Mouse (Mus musculus) limb, embryonic 11.5 days (tissue): ENCODE data around the gene Itfg2. TPM values are rescaled to one million over a fixed set of nuclear protein-coding genes. Genes with fewer than 3 reads are reported as not detected.
"Not testable (repeated sequence)": the region's sequence is repeated elsewhere in the genome, so short reads cannot be mapped to it uniquely, and the experiment has no call there.

Source experiments
- ATAC-seq: fragments of 200-750 bp; cut with Nextera tagmentation; 2 replicates; pipeline ENCODE4 v1.8.0; 2017; ENCODE audit warnings: low read depth; ENCODE audit not compliant: insufficient number of reproducible peaks, low FRiP score, low TSS enrichment
- DNase-seq: peaks from one replicate; pipeline ENCODE4 v3.0.0-alpha.2; 2015; ENCODE audit warnings: low spot score
- H3K27ac ChIP-seq: fragments of 300-500 bp; sonication (generic); replicated peaks from 2 replicates; pipeline ENCODE4 v1.5.1; 2014; ENCODE audit warnings: low read depth, mild to moderate bottlenecking, low read length
- H3K27me3 ChIP-seq: fragments of 300-500 bp; sonication (generic); 2 replicates; pipeline ENCODE4 v1.6.1; 2014; ENCODE audit warnings: mild to moderate bottlenecking, low read length, mixed read lengths; ENCODE audit not compliant: control insufficient read depth, insufficient read depth
- H3K36me3 ChIP-seq: fragments of 300-500 bp; sonication (generic); 2 replicates; pipeline ENCODE4 v1.6.1; 2014; ENCODE audit warnings: mild to moderate bottlenecking, low read length, moderate library complexity, mixed read lengths; ENCODE audit not compliant: control insufficient read depth, insufficient read depth
- H3K4me1 ChIP-seq: fragments of 300-500 bp; sonication (generic); 2 replicates; pipeline ENCODE4 v1.6.1; 2014; ENCODE audit warnings: low read length, mixed read lengths; ENCODE audit not compliant: control insufficient read depth, insufficient read depth
- H3K4me2 ChIP-seq: fragments of 300-500 bp; sonication (generic); 2 replicates; pipeline ENCODE4 v1.6.1; 2014; ENCODE audit warnings: low read depth, mild to moderate bottlenecking, moderate library complexity; ENCODE audit not compliant: severe bottlenecking
- H3K4me3 ChIP-seq: fragments of 300-500 bp; sonication (generic); 2 replicates; pipeline ENCODE4 v1.5.1; 2014; ENCODE audit warnings: low read depth, low read length
- H3K9ac ChIP-seq: fragments of 300-500 bp; sonication (generic); 2 replicates; pipeline ENCODE4 v1.6.1; 2014; ENCODE audit warnings: mild to moderate bottlenecking, low read length
- H3K9me3 ChIP-seq: fragments of 300-500 bp; sonication (generic); 2 replicates; pipeline ENCODE4 v1.6.1; 2016; ENCODE audit warnings: low read length; ENCODE audit not compliant: control insufficient read depth
- WGBS: fragments of 180-500 bp; shearing (Covaris S2); extraction: QIAGEN DNeasy Blood & Tissue Kit; methylation state at CpG from one replicate; pipeline ENCODE4 v1.1.7; 2014; 5-methylcytosine and 5-hydroxymethylcytosine counted together
- polyA plus RNA-seq: library from polyadenylated mRNA; unstranded; fragments of >200 nt; fragmentation: Nextera tagmentation; extraction: Ambion mirVana; gene quantifications from 2 replicates; pipeline ENCODE4 v1.2.1, GENCODE M21; 2014

The Itfg2 gene
- polyA plus RNA-seq, 1 experiment from 2014 or later: 35.0 TPM

DNA sequence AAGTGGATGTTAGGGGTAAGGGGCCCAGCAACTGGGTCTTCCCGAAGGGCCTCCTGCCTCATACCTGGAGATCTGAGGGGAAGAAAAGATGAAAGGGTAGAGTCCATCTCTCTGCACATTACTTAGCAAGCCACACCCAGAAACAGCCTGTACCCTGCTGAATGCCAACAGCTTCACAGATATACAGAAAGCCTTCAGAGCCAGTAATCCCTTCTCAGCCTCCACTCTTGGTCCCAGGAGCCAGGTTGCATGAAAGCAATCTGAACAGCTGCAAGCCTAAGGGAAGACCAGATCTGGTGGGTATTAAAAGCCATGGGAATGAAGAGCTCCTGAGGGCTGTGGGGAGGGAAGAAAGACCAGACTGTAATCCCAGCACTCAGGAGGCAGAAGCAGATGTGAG lies 35.5 kb downstream of the Itfg2 start:
- Histone ChIP-seq H3K27ac (no peak overlapping the region), H3K27me3 (no peaks in the 10 kb centered on the region), H3K4me2 (no peak overlapping the region), H3K9me3 (no peaks in the 10 kb centered on the region), H3K4me1 (no peaks in the 10 kb centered on the region), H3K9ac (no peak overlapping the region), H3K4me3 (no peak overlapping the region), H3K36me3 (no peaks in the 10 kb centered on the region)
- WGBS: 87% methylated on average over 1 of the region's 1 CpGs
- no peak for DNase-seq
- no peak for ATAC-seq

DNA sequence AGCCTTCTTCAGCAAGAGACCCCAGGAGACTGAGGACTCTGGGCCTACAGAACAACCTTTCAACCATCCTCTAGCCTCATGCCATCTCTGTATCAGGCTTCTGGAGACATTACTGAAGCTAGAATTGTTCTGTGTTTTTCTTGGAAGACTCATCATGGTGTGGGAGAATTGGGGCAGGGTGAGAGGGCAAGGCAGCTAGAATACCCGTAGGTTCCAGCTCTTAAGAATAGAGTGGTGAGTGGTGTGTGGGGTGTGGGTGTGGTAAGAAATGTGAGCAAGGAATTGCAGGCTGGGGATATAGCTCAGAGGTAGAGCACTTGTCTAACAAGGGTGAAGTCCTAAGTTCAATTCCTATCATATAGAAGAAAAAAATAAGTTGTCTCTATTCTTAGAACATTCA lies 39.7 kb downstream of the Itfg2 start:
- no peaks in the 10 kb centered on the region for H3K36me3 ChIP-seq
- H3K9ac ChIP-seq: no peak overlapping the region
- no peaks in the 10 kb centered on the region for H3K4me1 ChIP-seq
- no peaks in the 10 kb centered on the region for H3K9me3 ChIP-seq
- 87% methylated on average over 1 of the region's 1 CpGs for WGBS
- no peak overlapping the region for H3K27ac ChIP-seq
- no peak overlapping the region for H3K4me2 ChIP-seq
- no peak for ATAC-seq
- H3K27me3 ChIP-seq: no peaks in the 10 kb centered on the region
- DNase-seq: no peak
- no peak overlapping the region for H3K4me3 ChIP-seq

DNA sequence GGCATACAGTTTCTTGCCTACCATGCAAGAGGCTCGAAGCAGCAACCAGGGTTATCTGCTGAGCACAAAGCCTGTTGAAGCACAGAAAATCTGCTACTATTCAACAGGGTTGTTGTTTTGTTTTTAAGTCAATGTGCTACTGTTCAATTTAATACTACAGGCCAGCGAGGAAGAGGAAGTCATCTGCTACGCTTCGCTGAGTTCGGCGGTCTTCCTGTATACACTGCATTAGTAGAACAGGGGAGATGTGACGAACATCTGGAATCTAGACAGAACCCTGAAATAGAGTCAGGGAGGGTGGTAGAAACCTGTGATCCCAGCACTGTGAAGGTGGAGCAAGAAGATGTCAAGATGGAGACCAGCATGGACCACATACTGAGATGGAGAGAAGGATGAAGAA lies 41.0 kb downstream of the Itfg2 start:
- 81% methylated on average over 7 of the region's 7 CpGs for WGBS
- Histone ChIP-seq H3K27me3 (no peaks in the 10 kb centered on the region), H3K27ac (no peak overlapping the region), H3K9ac (no peak overlapping the region), H3K9me3 (no peaks in the 10 kb centered on the region), H3K36me3 (no peaks in the 10 kb centered on the region), H3K4me1 (no peaks in the 10 kb centered on the region), H3K4me2 (no peak overlapping the region), H3K4me3 (no peak overlapping the region)
- no peak for DNase-seq
- no peak for ATAC-seq

DNA sequence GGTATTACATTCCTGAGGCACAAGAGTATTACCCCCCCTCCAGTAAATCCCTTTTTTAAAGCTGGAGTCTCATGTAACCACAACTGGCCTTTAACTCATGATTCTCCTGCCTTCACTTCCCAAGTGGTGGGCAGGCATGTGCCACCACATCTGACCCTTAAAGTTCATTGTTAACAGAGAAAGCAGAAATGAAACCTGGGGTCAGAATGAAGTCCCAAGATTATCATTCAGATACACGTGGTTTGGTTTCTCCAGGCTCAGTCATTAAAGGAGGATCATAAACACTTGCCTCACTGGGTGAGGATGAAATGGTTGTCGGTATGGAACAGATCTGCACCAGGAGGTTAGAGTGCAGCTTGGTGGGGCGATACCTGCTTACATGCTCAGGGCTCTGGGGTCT lies 43.5 kb downstream of the Itfg2 start:
- Histone ChIP-seq H3K27ac (no peak overlapping the region), H3K4me3 (no peak overlapping the region), H3K36me3 (no peaks in the 10 kb centered on the region), H3K9ac (no peak overlapping the region), H3K4me1 (no peaks in the 10 kb centered on the region), H3K27me3 (no peaks in the 10 kb centered on the region), H3K9me3 (no peaks in the 10 kb centered on the region), H3K4me2 (no peak overlapping the region)
- ATAC-seq (no peak), DNase-seq (no peak)
- 61% methylated on average over 3 of the region's 3 CpGs for WGBS

DNA sequence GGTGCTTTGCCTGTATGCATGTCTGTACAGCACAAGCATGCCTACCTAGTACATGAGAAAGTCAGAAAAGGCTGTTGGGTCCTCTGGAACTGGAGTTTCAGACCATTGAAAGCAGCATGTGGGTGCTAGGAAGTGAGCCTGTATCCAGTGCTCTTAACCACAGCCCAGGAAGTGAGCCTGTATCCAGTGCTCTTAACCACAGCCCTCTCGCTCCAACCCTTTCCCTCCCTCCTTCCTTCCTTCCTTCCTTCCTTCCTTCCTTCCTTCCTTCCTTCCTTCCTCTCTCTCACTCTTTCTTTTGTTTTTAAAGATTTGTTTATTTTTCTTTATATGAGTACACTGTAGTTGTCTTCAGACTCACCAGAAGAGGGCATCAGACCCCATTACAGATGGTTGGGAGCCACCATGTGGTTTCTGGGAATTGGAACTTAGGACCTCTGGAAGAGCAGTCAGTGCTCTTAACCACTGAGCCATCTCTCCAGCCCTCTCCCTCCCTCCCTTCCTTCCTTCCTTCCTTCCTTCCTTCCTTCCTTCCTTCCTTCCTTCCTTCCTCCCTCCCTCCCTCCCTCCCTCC lies 44.0 kb downstream of the Itfg2 start:
- not testable (repeated sequence) for H3K9ac ChIP-seq, H3K9me3 ChIP-seq, H3K4me2 ChIP-seq, H3K27ac ChIP-seq, H3K4me1 ChIP-seq, ATAC-seq, DNase-seq, H3K27me3 ChIP-seq, H3K4me3 ChIP-seq, H3K36me3 ChIP-seq
- 52% methylated on average over 1 of the region's 1 CpGs for WGBS

DNA sequence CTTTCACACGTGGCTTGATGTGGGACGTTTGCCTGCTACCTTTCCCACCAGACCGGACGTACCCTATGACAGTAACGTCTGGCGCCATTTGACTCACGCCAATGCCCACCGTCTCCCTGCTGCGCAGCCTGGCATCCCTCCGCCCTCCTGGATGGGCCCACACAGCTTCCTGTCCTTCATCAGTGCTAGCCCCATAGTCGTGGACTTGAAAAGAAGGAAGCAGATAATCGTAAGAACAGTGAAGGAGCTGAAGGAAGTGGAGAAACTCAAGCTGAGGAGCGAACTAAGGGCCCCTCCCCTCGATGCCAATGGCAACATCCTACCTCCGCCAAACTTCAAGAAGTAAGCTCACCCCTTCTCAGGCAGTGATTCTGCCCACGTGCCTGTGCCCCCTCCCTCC lies 45.1 kb downstream of the Itfg2 start:
- H3K27ac ChIP-seq: no peak overlapping the region
- H3K4me1 ChIP-seq: no peaks in the 10 kb centered on the region
- ATAC-seq: no peak

DNA sequence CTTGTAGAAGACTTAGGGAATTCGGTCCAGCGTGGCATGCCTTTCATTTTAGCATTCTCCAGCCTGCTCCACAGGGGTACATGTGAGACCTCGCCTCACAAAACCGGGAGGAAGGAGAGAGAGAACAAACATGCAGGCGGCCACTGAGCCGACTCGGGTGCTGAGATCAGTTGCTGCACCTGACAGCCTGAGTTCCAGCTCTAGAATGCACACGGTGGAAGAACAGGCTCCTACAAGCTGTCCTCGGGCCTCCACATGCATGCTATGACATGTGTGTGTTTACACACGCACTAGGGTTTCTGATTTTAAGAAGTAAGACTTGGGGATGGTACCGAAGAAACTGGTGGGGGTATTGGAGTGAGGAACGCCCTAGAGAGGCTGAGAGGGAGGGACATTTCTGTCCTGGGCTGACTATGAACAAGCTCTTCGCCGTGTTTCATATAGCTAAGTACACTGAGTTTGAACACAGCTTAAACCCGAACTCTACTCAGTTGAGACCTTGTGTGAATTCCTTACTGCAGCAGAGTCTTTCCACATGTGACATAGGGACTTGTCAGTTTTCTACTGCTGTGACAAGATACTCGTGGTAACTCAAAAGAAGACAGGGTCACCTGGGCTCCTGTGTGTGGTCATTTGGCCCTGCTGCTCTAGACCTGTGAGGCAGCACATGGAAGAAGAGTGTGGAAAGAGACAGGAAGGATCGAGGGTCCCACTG lies 48.2 kb downstream of the Itfg2 start:
- Histone ChIP-seq H3K27ac (no peak overlapping the region), H3K36me3 (peaks cover 21% of the 10 kb centered on the region; the same call in 1 of the 2 replicates)
- ATAC-seq: no peak

More for the DNA sequence above, 45.1 kb downstream of the Itfg2 start:
- Histone ChIP-seq H3K27me3 (no peaks in the 10 kb centered on the region), H3K9ac (no peak overlapping the region), H3K4me3 (no peak overlapping the region), H3K4me2 (no peak overlapping the region), H3K9me3 (no peaks in the 10 kb centered on the region), H3K36me3 (peaks cover 2% of the 10 kb centered on the region; the same call in 1 of the 2 replicates)
- no peak for DNase-seq
- WGBS: 83% methylated on average over 16 of the region's 16 CpGs

DNA sequence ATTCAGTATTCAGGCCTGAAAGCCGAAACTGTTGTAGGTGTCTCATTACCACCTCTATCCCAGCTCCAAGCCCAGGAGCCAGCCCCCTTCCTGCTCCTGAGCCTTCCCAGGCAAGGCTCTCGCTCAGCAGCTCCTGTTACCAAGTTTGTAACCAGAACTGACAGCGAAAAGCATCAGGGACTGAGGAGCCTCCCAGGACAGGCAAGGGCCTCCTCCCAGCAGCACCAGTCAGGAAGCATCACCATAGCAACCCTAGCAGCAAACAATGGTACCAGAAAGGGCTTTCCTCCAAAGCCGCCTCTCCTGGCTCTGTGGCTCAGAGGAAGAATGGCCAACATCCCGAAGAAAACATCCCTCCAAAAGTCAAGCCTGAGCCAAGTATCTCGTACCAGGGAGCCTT lies 49.5 kb downstream of the Itfg2 start, which contains the start of the genes Tex52 and Gm44596:
Gene Tex52, plus strand, starts transcription at position 265 of the 400 bp plus-strand sequence.
Gene Gm44596, plus strand, starts transcription at position 312 of the 400 bp plus-strand sequence.
- ATAC-seq: no peak
- H3K4me3 ChIP-seq: no peak within 1 kb of the TSS
- H3K9ac ChIP-seq: no peak within 1 kb of the TSS
- 72% methylated on average over 6 of the region's 6 CpGs for WGBS
- H3K4me1 ChIP-seq: no peaks in the 10 kb centered on the region
- no peak within 1 kb of the TSS for H3K27ac ChIP-seq
- H3K36me3 ChIP-seq: peaks cover 30% of the 10 kb centered on the region
- H3K9me3 ChIP-seq: no peaks in the 10 kb centered on the region
- no peaks in the 10 kb centered on the region for H3K27me3 ChIP-seq
- no peak for DNase-seq
- no peak within 1 kb of the TSS for H3K4me2 ChIP-seq

More for the DNA sequence above, 48.2 kb downstream of the Itfg2 start:
- Histone ChIP-seq H3K4me2 (no peak overlapping the region), H3K4me1 (no peaks in the 10 kb centered on the region), H3K4me3 (no peak overlapping the region), H3K27me3 (no peaks in the 10 kb centered on the region), H3K9me3 (no peaks in the 10 kb centered on the region), H3K9ac (no peak overlapping the region)
- no peak for DNase-seq
- 91% methylated on average over 17 of the region's 17 CpGs for WGBS
